Mouse (Mus musculus) midbrain, postnatal 0 days (tissue): ENCODE measurements around the gene Nsmce4a. TPM values are rescaled to one million over a fixed set of nuclear protein-coding genes. Genes with fewer than 3 reads are reported as not detected.

Source experiments
- ATAC-seq: fragments of 200-750 bp; cut with Nextera tagmentation; 2 replicates; pipeline ENCODE4 v1.8.0; 2017; ENCODE audit warnings: moderate number of reproducible peaks, mild to moderate bottlenecking, moderate TSS enrichment, moderate library complexity; ENCODE audit not compliant: low FRiP score
- DNase-seq: peaks from one replicate; pipeline ENCODE4 v3.0.0-alpha.2; 2015; ENCODE audit warnings: low spot score
- H3K27ac ChIP-seq: fragments of 300-500 bp; sonication (generic); 2 replicates; pipeline ENCODE4 v1.5.1; 2014; ENCODE audit warnings: low read depth, mild to moderate bottlenecking, low read length, mixed read lengths
- H3K27me3 ChIP-seq: fragments of 300-500 bp; sonication (generic); 2 replicates; pipeline ENCODE4 v1.6.1; 2014; ENCODE audit warnings: low read length, control low read depth, mixed read lengths; ENCODE audit not compliant: insufficient read depth
- H3K36me3 ChIP-seq: fragments of 300-500 bp; sonication (generic); 2 replicates; pipeline ENCODE4 v1.6.1; 2014; ENCODE audit warnings: low read length, control low read depth, mixed read lengths; ENCODE audit not compliant: insufficient read depth
- H3K4me1 ChIP-seq: fragments of 300-500 bp; sonication (generic); 2 replicates; pipeline ENCODE4 v1.6.1; 2014; ENCODE audit warnings: mild to moderate bottlenecking, control low read depth, antibody characterized with exemption, low read length, mixed read lengths; ENCODE audit not compliant: insufficient read depth
- H3K4me2 ChIP-seq: fragments of 300-500 bp; sonication (generic); 2 replicates; pipeline ENCODE4 v1.6.1; 2014; ENCODE audit warnings: low read depth, mild to moderate bottlenecking, low read length, mixed read lengths; ENCODE audit not compliant: poor library complexity, severe bottlenecking
- H3K4me3 ChIP-seq: fragments of 300-500 bp; sonication (generic); 2 replicates; pipeline ENCODE4 v1.5.1; 2014; ENCODE audit warnings: low read depth, mild to moderate bottlenecking, low read length, moderate library complexity
- H3K9ac ChIP-seq: fragments of 300-500 bp; sonication (generic); replicated peaks from 2 replicates; pipeline ENCODE4 v1.6.1; 2014; ENCODE audit warnings: mild to moderate bottlenecking, low read length, moderate library complexity, mixed read lengths; ENCODE audit not compliant: poor library complexity, severe bottlenecking
- H3K9me3 ChIP-seq: fragments of 300-500 bp; sonication (generic); 2 replicates; pipeline ENCODE4 v1.6.1; 2016; ENCODE audit warnings: low read length, control low read depth
- CTCF ChIP-seq: IDR thresholded peaks from 2 replicates; pipeline ENCODE4 v1.5.1; 2016; ENCODE audit warnings: antibody characterized with exemption, mild to moderate bottlenecking
- WGBS: fragments of 180-500 bp; shearing (Covaris S2); extraction: QIAGEN DNeasy Blood & Tissue Kit; methylation state at CpG from one replicate; pipeline ENCODE4 v1.1.7; 2014; 5-methylcytosine and 5-hydroxymethylcytosine counted together
- polyA plus RNA-seq: library from polyadenylated mRNA; unstranded; fragments of >200 nt; fragmentation: Nextera tagmentation; extraction: Ambion mirVana; gene quantifications from 2 replicates; pipeline ENCODE4 v1.2.1, GENCODE M21; 2015
- total RNA-seq: library from RNA; depleted of rRNA; stranded (reverse); fragments of >200 nt; gene quantifications from 2 replicates; pipeline ENCODE4 v1.2.3, GENCODE M21; 2014; rRNA removed

Nsmce4a gene
- total and polyA plus RNA-seq, 2 experiments from 2014 or later: 38.7 to 67.7 TPM

- ATAC-seq (no peak), DNase-seq (no peak)
- H3K27me3 ChIP-seq: no peaks in the 10 kb centered on the region
- TF ChIP-seq CTCF: no peak
- H3K4me1 ChIP-seq: no peaks in the 10 kb centered on the region
- no peak overlapping the region for H3K4me2 ChIP-seq
- no peaks in the 10 kb centered on the region for H3K9me3 ChIP-seq
- no peak overlapping the region for H3K9ac ChIP-seq
- peaks cover 29% of the 10 kb centered on the region; the same call in 1 of the 2 replicates for H3K36me3 ChIP-seq
- no peak overlapping the region for H3K27ac ChIP-seq
- no peak overlapping the region for H3K4me3 ChIP-seq
- 94% methylated on average over 5 of the region's 5 CpGs for WGBS
Observed at GRCm38 (mm10) chr7:130510243-130510642, 62.7 kb downstream of the Nsmce4a start.

- no peaks in the 10 kb centered on the region for H3K27me3 ChIP-seq
- no peaks in the 10 kb centered on the region for H3K4me1 ChIP-seq
- DNase-seq (no peak), ATAC-seq (no peak)
- H3K4me2 ChIP-seq: no peak overlapping the region
- no peaks in the 10 kb centered on the region for H3K9me3 ChIP-seq
- TF ChIP-seq CTCF: no peak
- no peak overlapping the region for H3K4me3 ChIP-seq
- WGBS: 95% methylated on average over 5 of the region's 5 CpGs
- H3K36me3 ChIP-seq: peaks cover 31% of the 10 kb centered on the region; the same call in 1 of the 2 replicates
- no peak overlapping the region for H3K27ac ChIP-seq
- H3K9ac ChIP-seq: no peak overlapping the region
Observed at GRCm38 (mm10) chr7:130503006-130503405, 69.9 kb downstream of the Nsmce4a start.

GRCm38 (mm10) chr7:130501499-130501898 is 71.4 kb downstream of the Nsmce4a start:
- Histone ChIP-seq H3K27me3 (no peaks in the 10 kb centered on the region), H3K9ac (no peak overlapping the region), H3K9me3 (no peaks in the 10 kb centered on the region), H3K4me1 (no peaks in the 10 kb centered on the region), H3K4me2 (no peak overlapping the region), H3K36me3 (peaks cover 21% of the 10 kb centered on the region; the same call in 1 of the 2 replicates), H3K4me3 (no peak overlapping the region), H3K27ac (no peak overlapping the region)
- TF ChIP-seq CTCF: no peak
- WGBS: 89% methylated on average over 1 of the region's 1 CpGs
- DNase-seq: no peak
- no peak for ATAC-seq

- 82% methylated on average over 3 of the region's 3 CpGs for WGBS
- Histone ChIP-seq H3K9me3 (no peaks in the 10 kb centered on the region), H3K4me1 (no peaks in the 10 kb centered on the region), H3K27ac (no peak overlapping the region), H3K4me3 (no peak overlapping the region), H3K4me2 (no peak overlapping the region), H3K27me3 (no peaks in the 10 kb centered on the region), H3K9ac (no peak overlapping the region), H3K36me3 (no peaks in the 10 kb centered on the region)
- no peak for ATAC-seq
- no peak for TF ChIP-seq CTCF
- DNase-seq: no peak
Observed at GRCm38 (mm10) chr7:130493346-130493745, 79.6 kb downstream of the Nsmce4a start.

- H3K27me3 ChIP-seq: no peaks in the 10 kb centered on the region
- no peaks in the 10 kb centered on the region for H3K9me3 ChIP-seq
- H3K36me3 ChIP-seq: no peaks in the 10 kb centered on the region
- no peak overlapping the region for H3K4me3 ChIP-seq
- H3K9ac ChIP-seq: no peak overlapping the region
- no peak for TF ChIP-seq CTCF
- H3K4me2 ChIP-seq: no peak overlapping the region
- H3K27ac ChIP-seq: no peak overlapping the region
- H3K4me1 ChIP-seq: no peaks in the 10 kb centered on the region
- no peak for DNase-seq
- no peak for ATAC-seq
Observed at GRCm38 (mm10) chr7:130492026-130492425, 80.9 kb downstream of the Nsmce4a start.

Other genes starting within 250 kb of the Nsmce4a start
- 47.4 and 60.5 TPM in 2 replicates for gene Ate1, start 52.7 kb downstream of the Nsmce4a start, total RNA-seq
- 101 and 129 TPM in 2 replicates for gene Ate1, start 52.7 kb downstream of the Nsmce4a start, polyA plus RNA-seq
- gene Tacc2, start 4.3 kb upstream of the Nsmce4a start, total RNA-seq: 49.9 and 54.8 TPM in 2 replicates
- 52.4 and 55.9 TPM in 2 replicates for gene Tacc2, start 4.3 kb upstream of the Nsmce4a start, polyA plus RNA-seq
- not detected in 2 replicates for gene Btbd16, start 201.0 kb upstream of the Nsmce4a start, total RNA-seq
- gene Btbd16, start 201.0 kb upstream of the Nsmce4a start, polyA plus RNA-seq: 0.29 and 0.32 TPM in 2 replicates